Mouse (Mus musculus) bone marrow, adult 2 months (tissue): Measurements from ENCODE around the gene Eml3.

Experiments used
- CTCF ChIP-seq: fragments of 200-500 bp; IDR thresholded peaks from 2 replicates; pipeline ENCODE4 v1.5.1; 2011; ENCODE audit warnings: low read length, control low read depth; ENCODE audit not compliant: control insufficient read depth, insufficient read depth
- POLR2A ChIP-seq: fragments of 200-500 bp; IDR thresholded peaks from 2 replicates; pipeline ENCODE4 v1.6.1; 2011; ENCODE audit warnings: low read depth, mild to moderate bottlenecking, control low read depth, low read length, borderline replicate concordance; ENCODE audit not compliant: control insufficient read depth

- TF ChIP-seq POLR2A: no peak
- no peak for TF ChIP-seq CTCF
These were observed 55.0 kb downstream of the Eml3 start for GRCm38 (mm10) chr19:8984255-8984868.
